Mouse (Mus musculus) embryo, embryonic 11 days (tissue): ENCODE results near the gene Chrng.

Experiments
- DNase-seq: peaks from one replicate; pipeline ENCODE4 v3.0.0-alpha.2; 2015

Gene Chrng

GRCm38 (mm10) chr1:87204465-87204864 is at the start of gene Chrng:
Gene Chrng, plus strand, starts transcription at chr1:87204657.
- DNase-seq: no peak

GRCm38 (mm10) chr1:87155531-87156198 is 48.8 kb upstream of the Chrng start:
- peak; percentile 69 for DNase-seq

- no peak for DNase-seq
Observed at GRCm38 (mm10) chr1:87156199-87156587, 48.3 kb upstream of the Chrng start, which contains the start of gene Ecel1. Gene Ecel1, minus strand, starts transcription at chr1:87156521.

- DNase-seq: no peak
Observed at GRCm38 (mm10) chr1:87159396-87159795, 45.1 kb upstream of the Chrng start.

- no peak for DNase-seq
Observed at GRCm38 (mm10) chr1:87164164-87164795, 40.2 kb upstream of the Chrng start.

GRCm38 (mm10) chr1:87164796-87165184 is 39.7 kb upstream of the Chrng start:
- no peak for DNase-seq

- DNase-seq: no peak
Observed at GRCm38 (mm10) chr1:87170458-87170857, 34.0 kb upstream of the Chrng start.

- DNase-seq: no peak
Observed at GRCm38 (mm10) chr1:87171312-87171711, 33.1 kb upstream of the Chrng start.

GRCm38 (mm10) chr1:87172316-87172715 is 32.1 kb upstream of the Chrng start:
- no peak for DNase-seq

GRCm38 (mm10) chr1:87174006-87174955 is 30.2 kb upstream of the Chrng start:
- DNase-seq: peak; percentile 90

- peak; percentile 81 for DNase-seq
Observed at GRCm38 (mm10) chr1:87175852-87176292, 28.6 kb upstream of the Chrng start.

GRCm38 (mm10) chr1:87180896-87181295 is 23.6 kb upstream of the Chrng start:
- DNase-seq: no peak

GRCm38 (mm10) chr1:87183013-87183412 is 21.4 kb upstream of the Chrng start, which contains the start of gene Prss56:
Gene Prss56, plus strand, starts transcription at chr1:87183313.
- no peak for DNase-seq

GRCm38 (mm10) chr1:87183998-87184750 is 20.3 kb upstream of the Chrng start:
- DNase-seq: no peak

GRCm38 (mm10) chr1:87184751-87185139 is 19.7 kb upstream of the Chrng start:
- peak; percentile 73 for DNase-seq

GRCm38 (mm10) chr1:87185526-87185925 is 18.9 kb upstream of the Chrng start:
- DNase-seq: no peak

GRCm38 (mm10) chr1:87186261-87187036 is 18.0 kb upstream of the Chrng start:
- DNase-seq: peak; percentile 60

- peak; percentile 88 for DNase-seq
Observed at GRCm38 (mm10) chr1:87187037-87187355, 17.5 kb upstream of the Chrng start.

GRCm38 (mm10) chr1:87190429-87190828 is 14.0 kb upstream of the Chrng start, which contains the start of gene Chrnd:
Gene Chrnd, plus strand, starts transcription at chr1:87190607.
- DNase-seq: no peak

- no peak for DNase-seq
Observed at GRCm38 (mm10) chr1:87197296-87197695, 7.2 kb upstream of the Chrng start.
